Mouse (Mus musculus) heart, adult 2 months (tissue): ENCODE results near the gene Emc8.
A peak's percentile ranks its signal among the peaks of the same experiment; 100 is the strongest.

Experiments
- CTCF ChIP-seq: fragments of 200-600 bp; IDR thresholded peaks from 2 replicates; pipeline ENCODE4 v1.8.1; 2022; ENCODE audit warnings: antibody characterized with exemption, mild to moderate bottlenecking, moderate library complexity
- EP300 ChIP-seq: fragments of 200-500 bp; IDR thresholded peaks from 2 replicates; pipeline ENCODE4 v1.6.1; 2011; ENCODE audit warnings: low read depth, low read length, control low read depth; ENCODE audit not compliant: insufficient read depth
- POLR2A ChIP-seq: fragments of 200-500 bp; IDR thresholded peaks from 2 replicates; pipeline ENCODE4 v1.6.1; 2011; ENCODE audit warnings: mild to moderate bottlenecking, low read depth, low read length, control low read depth; ENCODE audit not compliant: insufficient read depth

GRCm38 (mm10) chr8:120699565-120699964, 31.2 kb upstream of the Emc8 start:
- TF ChIP-seq CTCF (no peak), POLR2A (no peak), EP300 (0 out of 2 replicates have a peak, but pooled peaks have one; percentile 8)
